12 mouse cellular contexts compared by ENCODE assay signal in the genomic region with DNA sequence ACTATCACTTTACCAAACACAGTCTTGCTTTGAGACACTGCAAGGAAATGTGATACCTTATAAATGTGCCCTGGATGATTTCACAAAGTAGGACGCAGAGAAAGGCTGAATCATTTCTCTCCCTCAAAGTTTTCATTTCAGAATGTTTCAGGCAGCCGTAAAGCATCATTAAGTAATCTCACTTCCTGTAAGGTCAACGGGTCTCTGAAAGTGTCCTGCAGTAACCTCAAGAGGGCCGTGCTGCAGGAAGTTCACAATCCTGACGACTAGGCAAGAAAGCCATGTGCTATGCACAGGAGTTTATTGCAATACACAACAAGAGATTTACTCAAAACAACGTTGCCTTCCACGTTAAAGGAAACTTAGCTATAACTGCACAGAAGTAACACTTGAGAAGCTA. TPM values are rescaled to one million over a fixed set of nuclear protein-coding genes. Genes with fewer than 3 reads are reported as not detected.
DNase-seq lines count a peak whose midpoint lies in the region; TF ChIP-seq lines count a peak whose summit lies in the region.
"Had no signal": no experiment of that assay in that cellular context is flagged by ENCODE, and none has a peak within 500 bp of the region (broad histone marks: within the 10 kb centered on the region; RNA-seq: fewer than 3 reads in every experiment).

No protein-coding gene starts in this region.

- no peak for TF ChIP-seq POLR2A in embryonic fibroblast, embryonic 13.5 days (IDR thresholded peaks at IDR 0.05; ENCODE audit: low read depth, low read length)

- TF ChIP-seq CTCF in embryonic fibroblast, embryonic 13.5 days (IDR thresholded peaks at IDR 0.05; ENCODE audit: borderline replicate concordance, insufficient read depth, low read length): no peak

- H3K27ac ChIP-seq in embryonic fibroblast, embryonic 13.5 days (ENCODE audit: insufficient read depth, low read length): peak overlapping the region; percentile 78
- H3K27ac ChIP-seq: hindbrain, embryonic 15.5 days had no signal

- no peak overlapping the region for H3K4me3 ChIP-seq in embryonic fibroblast, embryonic 13.5 days (ENCODE audit: insufficient read depth, low read length)
- H3K4me3 ChIP-seq: hindbrain, embryonic 15.5 days had no signal

- peak; percentile 40 for DNase-seq in adrenal gland, postnatal 14 days
- DNase-seq in adrenal gland, postnatal 25 days: no peak
- peak; percentile 87 for DNase-seq in 416B (ENCODE audit: low read depth)
- DNase-seq in lung, postnatal 10 days: peak; percentile 20
- DNase-seq in urinary bladder, postnatal 4 days (ENCODE audit: low spot score in 2 of 2): no peak
- DNase-seq in left cerebral cortex, adult 18-20 months (ENCODE audit: low spot score in 2 of 2): no peak
- DNase-seq in adrenal gland, postnatal 36 days: no peak
- DNase-seq: adrenal gland, adult 8-10 months; B cell, adult 2 months; left cerebral cortex, postnatal 4 days had no signal

- H3K4me1 ChIP-seq in embryonic fibroblast, embryonic 13.5 days (ENCODE audit: control insufficient read depth, insufficient read depth, low read length): no peaks in the 10 kb centered on the region
- H3K4me1 ChIP-seq: hindbrain, embryonic 15.5 days had no signal

RNA-seq across cellular contexts. Expression of a gene that starts 20.4 kb away (rescaled TPM):
- total RNA-seq in adrenal gland, postnatal 14 days (2021): 192 and 227 TPM in 2 replicates
- 426 and 439 TPM in 2 replicates for total RNA-seq in adrenal gland, postnatal 25 days (2021)
- polyA plus RNA-seq in embryonic fibroblast, embryonic 13.5 days (2011; ENCODE audit: insufficient read length, low read depth, missing spikeins): 34.0 and 37.0 TPM in 2 replicates
- 10 to 100 TPM; 66.8 to 69.6 TPM for total RNA-seq in left cerebral cortex, adult 18-20 months (2021)
- total RNA-seq in adrenal gland, postnatal 36 days (2021): 100 to 1,000 TPM; 429 to 515 TPM

Comparison
In these comparisons a context has a peak if more than half of its experiments do, and no peak if none do; other contexts are left out.
1. DNase-seq: peak in adrenal gland, postnatal 14 days (single experiment), 416B (single experiment) and lung, postnatal 10 days (single experiment); none in adrenal gland, postnatal 25 days (single experiment), urinary bladder, postnatal 4 days (0 of 2), left cerebral cortex, adult 18-20 months (0 of 2) and adrenal gland, postnatal 36 days (0 of 2).